Mouse (Mus musculus) midbrain, embryonic 12.5 days (tissue): ENCODE measurements around the gene Prcp. TPM values are rescaled to one million over a fixed set of nuclear protein-coding genes. Genes with fewer than 3 reads are reported as not detected.
"Not testable (repeated sequence)": the region's sequence is repeated elsewhere in the genome, so short reads cannot be mapped to it uniquely, and the experiment has no call there.

Source experiments
- ATAC-seq: fragments of 200-750 bp; cut with Nextera tagmentation; 2 replicates; pipeline ENCODE4 v1.8.0; 2017; ENCODE audit warnings: low read depth, moderate TSS enrichment, moderate library complexity; ENCODE audit not compliant: low FRiP score
- H3K27ac ChIP-seq: fragments of 300-500 bp; sonication (generic); replicated peaks from 2 replicates; pipeline ENCODE4 v1.5.1; 2016; ENCODE audit warnings: mild to moderate bottlenecking
- H3K27me3 ChIP-seq: fragments of 300-500 bp; sonication (generic); 2 replicates; pipeline ENCODE4 v1.6.1; 2016; ENCODE audit warnings: mild to moderate bottlenecking
- H3K36me3 ChIP-seq: fragments of 300-500 bp; sonication (generic); 2 replicates; pipeline ENCODE4 v1.6.1; 2016
- H3K4me1 ChIP-seq: fragments of 300-500 bp; sonication (generic); 2 replicates; pipeline ENCODE4 v1.6.1; 2016
- H3K4me2 ChIP-seq: fragments of 300-500 bp; sonication (generic); replicated peaks from 2 replicates; pipeline ENCODE4 v1.6.1; 2016; ENCODE audit warnings: mild to moderate bottlenecking, moderate library complexity
- H3K4me3 ChIP-seq: fragments of 300-500 bp; sonication (generic); 2 replicates; pipeline ENCODE4 v1.5.1; 2016; ENCODE audit warnings: mild to moderate bottlenecking
- H3K9ac ChIP-seq: fragments of 300-500 bp; sonication (generic); replicated peaks from 2 replicates; pipeline ENCODE4 v1.6.1; 2016; ENCODE audit warnings: mild to moderate bottlenecking, moderate library complexity
- H3K9me3 ChIP-seq: fragments of 300-500 bp; sonication (generic); 2 replicates; pipeline ENCODE4 v1.6.1; 2016; ENCODE audit warnings: mild to moderate bottlenecking
- WGBS: fragments of 180-500 bp; shearing (Covaris S2); methylation state at CpG from one replicate; pipeline ENCODE4 v1.1.7; 2016; 5-methylcytosine and 5-hydroxymethylcytosine counted together
- polyA plus RNA-seq: library from polyadenylated mRNA; unstranded; fragments of >200 nt; fragmentation: Nextera tagmentation; extraction: Ambion mirVana; gene quantifications from 2 replicates; pipeline ENCODE4 v1.2.1, GENCODE M21; 2016

Gene Prcp
- polyA plus RNA-seq, 1 experiment from 2014 or later: 20.7 TPM

DNA sequence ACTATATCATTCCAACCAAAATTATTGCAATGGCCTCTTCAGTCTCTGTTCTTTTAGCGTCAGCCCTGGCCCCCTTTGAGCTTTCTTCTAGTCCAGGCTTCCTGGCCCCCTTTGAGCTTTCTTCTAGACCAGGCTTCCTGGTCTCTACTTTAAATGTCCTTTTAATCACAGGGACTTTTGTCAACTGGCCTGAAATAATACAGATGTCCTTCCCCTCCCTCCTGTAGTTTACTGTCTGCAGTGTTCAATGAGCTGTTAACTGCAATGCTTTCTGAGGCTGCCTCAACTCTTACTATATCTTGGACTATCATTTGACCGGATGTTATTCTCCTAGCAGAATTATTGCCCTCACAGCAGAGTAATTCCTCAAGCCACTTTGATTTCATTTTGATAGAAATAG is 77.9 kb downstream of the Prcp start:
- Histone ChIP-seq H3K4me3 (no peak overlapping the region), H3K9me3 (no peaks in the 10 kb centered on the region), H3K9ac (no peak overlapping the region), H3K27ac (no peak overlapping the region), H3K36me3 (no peaks in the 10 kb centered on the region), H3K4me1 (no peaks in the 10 kb centered on the region), H3K27me3 (no peaks in the 10 kb centered on the region), H3K4me2 (no peak overlapping the region)
- WGBS: 84% methylated on average over 2 of the region's 2 CpGs
- ATAC-seq: no peak

DNA sequence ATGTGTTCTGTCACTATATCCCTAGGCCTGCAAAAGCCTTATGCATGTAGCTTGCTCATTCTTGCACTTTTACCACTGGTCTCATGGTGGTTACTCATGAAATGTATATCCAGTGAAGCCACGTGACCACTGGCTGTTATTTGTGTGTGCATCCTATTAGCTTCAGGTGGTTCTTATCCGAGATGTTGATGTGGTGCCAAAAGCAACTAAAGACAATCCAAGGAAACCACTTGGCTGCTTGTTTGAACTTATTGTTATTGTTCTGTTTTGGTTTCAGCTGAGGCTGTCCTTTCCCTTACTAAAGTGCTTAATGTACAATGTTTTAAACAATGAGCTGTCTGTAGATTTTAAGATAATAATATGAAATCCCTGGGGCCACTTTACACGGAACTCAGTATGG is 85.5 kb downstream of the Prcp start:
- no peaks in the 10 kb centered on the region for H3K27me3 ChIP-seq
- no peaks in the 10 kb centered on the region for H3K9me3 ChIP-seq
- H3K36me3 ChIP-seq: no peaks in the 10 kb centered on the region
- H3K4me2 ChIP-seq: no peak overlapping the region
- no peak for ATAC-seq
- H3K9ac ChIP-seq: no peak overlapping the region
- no peak overlapping the region for H3K4me3 ChIP-seq
- H3K4me1 ChIP-seq: no peaks in the 10 kb centered on the region
- WGBS: 79% methylated on average over 3 of the region's 3 CpGs
- no peak overlapping the region for H3K27ac ChIP-seq

DNA sequence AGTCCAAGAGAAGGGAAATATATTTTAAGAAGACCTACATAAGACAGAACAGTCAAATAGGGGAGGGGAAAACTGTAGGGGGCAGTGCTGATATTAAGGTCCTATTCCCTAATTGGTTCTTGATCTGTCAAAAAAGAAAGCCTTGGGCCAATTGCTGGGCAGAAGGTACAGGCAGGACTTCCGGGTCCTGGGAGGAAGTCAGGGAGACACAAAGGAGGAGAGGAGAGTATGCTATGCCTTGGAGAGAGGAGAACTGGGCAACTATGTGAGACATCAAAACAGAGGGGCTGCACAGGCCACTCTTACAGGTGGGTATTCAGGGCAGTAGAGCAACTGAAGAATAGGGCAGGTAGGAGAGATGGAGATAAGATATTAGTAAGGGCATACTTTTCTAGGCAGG is 87.6 kb downstream of the Prcp start:
- Histone ChIP-seq H3K27ac (no peak overlapping the region), H3K27me3 (peaks cover 5% of the 10 kb centered on the region; the same call in 1 of the 2 replicates), H3K9me3 (no peaks in the 10 kb centered on the region), H3K4me2 (no peak overlapping the region), H3K4me1 (no peaks in the 10 kb centered on the region), H3K36me3 (no peaks in the 10 kb centered on the region), H3K4me3 (no peak overlapping the region), H3K9ac (no peak overlapping the region)
- ATAC-seq: no peak
- 76% methylated on average over 1 of the region's 1 CpGs for WGBS

GRCm38 (mm10) chr7:92964754-92965501 is 90.7 kb downstream of the Prcp start:
- Histone ChIP-seq H3K4me2 (no peak overlapping the region), H3K36me3 (no peaks in the 10 kb centered on the region), H3K27ac (no peak overlapping the region), H3K9ac (no peak overlapping the region), H3K9me3 (no peaks in the 10 kb centered on the region), H3K4me1 (peaks cover 4% of the 10 kb centered on the region; the same call in 1 of the 2 replicates), H3K27me3 (peaks cover 12% of the 10 kb centered on the region; the same call in 1 of the 2 replicates), H3K4me3 (no peak overlapping the region)
- 74% methylated on average over 3 of the region's 3 CpGs for WGBS
- peak; percentile 42 for ATAC-seq

GRCm38 (mm10) chr7:92967381-92968127 is 93.3 kb downstream of the Prcp start:
- ATAC-seq: peak; percentile 91

DNA sequence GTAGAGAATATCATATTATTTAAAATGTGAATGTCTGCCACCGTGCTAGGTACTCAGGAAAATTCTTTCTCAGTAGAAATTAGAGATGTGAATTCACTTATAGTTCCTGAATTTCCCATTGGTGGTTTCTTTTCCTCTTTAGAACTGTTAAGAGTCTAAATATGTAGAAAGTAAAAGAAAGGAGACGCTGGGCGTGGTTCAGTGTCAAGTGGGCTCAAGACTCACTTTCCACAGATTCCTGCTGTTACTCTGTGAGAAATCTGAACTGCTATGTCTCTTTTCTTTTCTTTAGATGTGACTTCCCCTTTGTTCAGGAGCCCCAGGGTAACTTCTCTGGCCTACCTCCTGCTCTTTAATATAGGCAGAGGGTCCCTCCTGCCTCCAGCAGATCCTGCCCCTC is 103.2 kb downstream of the Prcp start:
- WGBS: 80% methylated on average over 3 of the region's 3 CpGs
- Histone ChIP-seq H3K9me3 (no peaks in the 10 kb centered on the region), H3K4me3 (no peak overlapping the region), H3K27me3 (peaks cover 31% of the 10 kb centered on the region), H3K36me3 (no peaks in the 10 kb centered on the region), H3K27ac (no peak overlapping the region), H3K9ac (no peak overlapping the region), H3K4me1 (no peaks in the 10 kb centered on the region), H3K4me2 (no peak overlapping the region)
- no peak for ATAC-seq

More at GRCm38 (mm10) chr7:92967381-92968127, 93.3 kb downstream of the Prcp start:
- no peaks in the 10 kb centered on the region for H3K36me3 ChIP-seq
- H3K9me3 ChIP-seq: no peaks in the 10 kb centered on the region
- peaks cover 12% of the 10 kb centered on the region; the same call in 1 of the 2 replicates for H3K27me3 ChIP-seq
- no peak overlapping the region for H3K4me3 ChIP-seq
- no peak overlapping the region for H3K9ac ChIP-seq
- H3K4me1 ChIP-seq: peaks cover 4% of the 10 kb centered on the region; the same call in 1 of the 2 replicates
- 56% methylated on average over 10 of the region's 10 CpGs for WGBS
- H3K27ac ChIP-seq: no peak overlapping the region
- no peak overlapping the region for H3K4me2 ChIP-seq

- H3K4me1 ChIP-seq: no peaks in the 10 kb centered on the region
- no peak for ATAC-seq
- 79% methylated on average over 4 of the region's 4 CpGs for WGBS
- H3K9me3 ChIP-seq: no peaks in the 10 kb centered on the region
- no peak overlapping the region for H3K4me3 ChIP-seq
- H3K36me3 ChIP-seq: no peaks in the 10 kb centered on the region
- H3K27ac ChIP-seq: no peak overlapping the region
- peaks cover 31% of the 10 kb centered on the region for H3K27me3 ChIP-seq
- H3K4me2 ChIP-seq: no peak overlapping the region
- no peak overlapping the region for H3K9ac ChIP-seq
Measured at GRCm38 (mm10) chr7:92978225-92978624, 104.0 kb downstream of the Prcp start.

DNA sequence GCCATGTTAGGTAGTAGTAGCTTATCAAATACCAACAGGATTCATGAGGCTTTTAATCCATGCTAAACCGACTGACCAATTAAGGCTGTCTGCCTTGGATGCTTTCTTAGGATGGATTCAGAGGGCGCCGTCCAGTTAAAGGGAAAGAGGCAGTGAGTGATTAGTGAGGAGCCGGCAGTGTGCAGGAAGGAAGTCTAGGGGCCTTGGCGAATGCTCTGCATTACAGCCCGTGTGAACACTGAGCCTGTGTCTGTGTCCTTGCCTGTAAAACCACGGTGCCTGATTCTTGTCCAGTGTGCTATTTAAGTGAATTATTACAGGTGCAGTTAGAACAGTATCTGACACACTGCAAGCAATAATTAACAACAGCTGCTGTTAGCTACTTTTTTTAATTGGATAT is 104.5 kb downstream of the Prcp start:
- H3K27me3 ChIP-seq: peaks cover 31% of the 10 kb centered on the region
- H3K9me3 ChIP-seq, H3K9ac ChIP-seq, H3K4me3 ChIP-seq, H3K36me3 ChIP-seq, H3K27ac ChIP-seq, H3K4me1 ChIP-seq, H3K4me2 ChIP-seq: not testable (repeated sequence)
- peak; percentile 41; the same call in 1 of the 2 replicates for ATAC-seq
- WGBS: 41% methylated on average over 7 of the region's 7 CpGs

- whole genome bisulfite sequencing: 55% methylated on average over 2 of the region's 2 CpGs
- Histone ChIP-seq H3K36me3 (no peaks in the 10 kb centered on the region), H3K4me3 (no peak overlapping the region), H3K27ac (no peak overlapping the region), H3K4me2 (no peak overlapping the region), H3K4me1 (peaks cover 14% of the 10 kb centered on the region), H3K27me3 (peaks cover 31% of the 10 kb centered on the region), H3K9me3 (no peaks in the 10 kb centered on the region), H3K9ac (no peak overlapping the region)
- no peak for ATAC-seq
Measured at GRCm38 (mm10) chr7:92980741-92981140, 106.5 kb downstream of the Prcp start.

GRCm38 (mm10) chr7:92981864-92982263 is 107.6 kb downstream of the Prcp start:
- H3K4me2 ChIP-seq: no peak overlapping the region
- peaks cover 31% of the 10 kb centered on the region for H3K27me3 ChIP-seq
- H3K9me3 ChIP-seq: no peaks in the 10 kb centered on the region
- WGBS: 73% methylated on average over 2 of the region's 2 CpGs
- peaks cover 16% of the 10 kb centered on the region for H3K4me1 ChIP-seq
- no peaks in the 10 kb centered on the region for H3K36me3 ChIP-seq
- ATAC-seq: no peak
- no peak overlapping the region for H3K27ac ChIP-seq
- no peak overlapping the region for H3K4me3 ChIP-seq
- no peak overlapping the region for H3K9ac ChIP-seq
